Mouse (Mus musculus): ENCODE data around the gene Wars2. TPM values are rescaled to one million over a fixed set of nuclear protein-coding genes. Genes with fewer than 3 reads are reported as not detected.
A peak's percentile ranks its signal among the peaks of the same experiment; 100 is the strongest.

The Wars2 gene
- polyA plus RNA-seq, 1 experiment from 2014 or later = 5.5 TPM

DNA sequence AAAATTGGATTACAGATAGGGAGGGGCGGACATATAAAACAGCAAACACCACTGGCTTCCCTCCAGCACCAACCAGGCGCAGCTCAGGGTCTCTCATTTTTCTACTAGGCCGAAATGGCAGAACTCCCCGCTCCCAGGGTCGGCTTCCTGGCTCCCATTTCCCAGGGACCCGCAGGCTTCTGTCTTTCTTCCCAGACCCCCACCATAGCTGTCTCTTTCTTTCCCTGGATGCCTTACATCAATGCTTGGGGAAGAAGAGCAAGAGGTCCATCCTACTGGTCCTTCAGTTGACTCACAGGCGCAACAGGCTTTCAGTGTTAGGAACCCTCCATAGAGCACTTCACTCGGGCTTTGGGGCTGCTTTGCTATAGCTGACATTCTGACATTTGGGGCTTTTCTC lies 101.6 kb downstream of the Wars2 start:
- H3K27ac ChIP-seq = no peak overlapping the region
- H3K4me1 ChIP-seq = peaks cover 9% of the 10 kb centered on the region; the same call in 1 of the 2 replicates
- no peaks in the 10 kb centered on the region for H3K9me3 ChIP-seq
- peaks cover 98% of the 10 kb centered on the region for H3K27me3 ChIP-seq
- H3K4me3 ChIP-seq (replicated peaks) = no peak overlapping the region
- H3K4me2 ChIP-seq = no peak overlapping the region
- 5% methylated on average over 8 of the region's 8 CpGs for WGBS
- no peaks in the 10 kb centered on the region for H3K36me3 ChIP-seq (replicated peaks)
- no peak overlapping the region for H3K9ac ChIP-seq
- ATAC-seq (ENCODE audit: low FRiP score) = no peak

DNA sequence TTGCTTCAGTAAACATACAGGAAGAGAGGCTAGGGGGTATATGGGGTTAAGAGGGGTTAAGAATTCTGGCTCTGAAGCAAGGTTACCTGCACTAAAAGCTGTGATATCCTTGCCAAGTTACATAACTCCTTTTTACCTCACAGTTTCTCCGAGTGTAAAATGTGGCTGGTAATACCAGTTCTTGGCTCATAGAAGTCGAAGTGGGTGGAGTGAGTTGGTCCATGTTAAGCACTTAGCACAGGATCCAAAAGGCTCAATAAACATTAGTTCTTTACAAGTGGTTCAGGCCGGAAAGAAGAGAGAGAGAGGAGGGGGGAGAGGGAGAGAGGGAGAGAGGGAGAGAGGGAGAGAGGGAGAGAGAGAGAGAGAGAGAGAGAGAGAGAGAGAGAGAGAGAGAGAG lies 104.5 kb downstream of the Wars2 start:
- no peaks in the 10 kb centered on the region for H3K9me3 ChIP-seq
- H3K27ac ChIP-seq = no peak overlapping the region
- no peak overlapping the region for H3K4me3 ChIP-seq (replicated peaks)
- H3K36me3 ChIP-seq (replicated peaks) = no peaks in the 10 kb centered on the region
- H3K27me3 ChIP-seq = peaks cover 99% of the 10 kb centered on the region
- H3K9ac ChIP-seq = no peak overlapping the region
- H3K4me1 ChIP-seq = peaks cover 12% of the 10 kb centered on the region
- ATAC-seq (ENCODE audit: low FRiP score) = no peak
- H3K4me2 ChIP-seq = no peak overlapping the region
- 22% methylated on average over 3 of the region's 3 CpGs for whole genome bisulfite sequencing

DNA sequence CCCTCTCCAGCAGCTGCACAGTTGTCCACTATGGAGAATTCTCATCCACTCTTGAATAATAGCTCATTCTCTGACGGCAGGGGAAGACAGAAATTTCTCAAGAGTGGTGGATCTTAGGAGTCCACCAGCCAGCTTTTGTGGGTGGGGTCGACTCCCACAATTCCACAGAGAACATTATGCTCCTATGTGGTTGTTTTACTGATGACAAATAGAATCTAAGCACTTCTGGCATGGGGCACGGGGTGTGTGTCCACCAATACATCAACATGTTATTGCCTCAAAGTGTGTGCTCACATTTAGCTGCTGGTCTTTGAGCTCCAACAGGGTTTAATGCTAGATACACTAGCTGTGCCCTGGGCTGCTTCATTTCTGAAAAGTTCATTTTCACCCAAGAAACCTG lies 105.8 kb downstream of the Wars2 start:
- Histone ChIP-seq H3K4me2 (no peak overlapping the region), H3K4me3 (replicated peaks) (no peak overlapping the region), H3K36me3 (replicated peaks) (no peaks in the 10 kb centered on the region), H3K27ac (no peak overlapping the region), H3K9me3 (no peaks in the 10 kb centered on the region), H3K9ac (no peak overlapping the region), H3K27me3 (peaks cover 99% of the 10 kb centered on the region), H3K4me1 (peaks cover 3% of the 10 kb centered on the region)
- WGBS = 39% methylated on average over 3 of the region's 3 CpGs
- ATAC-seq (ENCODE audit: low FRiP score) = no peak

DNA sequence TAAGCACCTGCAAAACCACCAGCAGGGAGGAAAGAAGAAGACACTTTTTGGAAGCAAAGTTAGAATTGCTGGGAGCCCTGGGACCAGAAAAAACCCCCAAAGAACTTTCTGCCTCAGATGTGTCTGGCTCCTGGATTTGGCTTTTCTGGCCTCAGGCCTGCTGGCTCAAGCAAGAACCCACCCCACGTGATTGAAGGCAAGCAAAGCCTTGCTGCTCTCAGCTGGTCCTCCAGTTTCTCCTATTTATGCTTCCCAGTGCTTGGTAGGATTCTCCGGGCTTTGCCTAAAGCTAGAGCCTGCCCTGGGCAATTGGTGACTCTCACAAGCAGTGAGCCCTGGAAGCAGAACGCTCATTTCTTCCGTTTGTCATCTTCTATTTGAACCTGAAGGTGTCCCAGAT lies 106.7 kb downstream of the Wars2 start:
- no peak for ATAC-seq (ENCODE audit: low FRiP score)
- Histone ChIP-seq H3K9ac (no peak overlapping the region), H3K9me3 (no peaks in the 10 kb centered on the region), H3K27ac (no peak overlapping the region), H3K4me1 (peaks cover 3% of the 10 kb centered on the region; the same call in 1 of the 2 replicates), H3K36me3 (replicated peaks) (no peaks in the 10 kb centered on the region), H3K4me2 (no peak overlapping the region), H3K27me3 (peaks cover 100% of the 10 kb centered on the region), H3K4me3 (replicated peaks) (no peak overlapping the region)
- 4% methylated on average over 4 of the region's 4 CpGs for WGBS

DNA sequence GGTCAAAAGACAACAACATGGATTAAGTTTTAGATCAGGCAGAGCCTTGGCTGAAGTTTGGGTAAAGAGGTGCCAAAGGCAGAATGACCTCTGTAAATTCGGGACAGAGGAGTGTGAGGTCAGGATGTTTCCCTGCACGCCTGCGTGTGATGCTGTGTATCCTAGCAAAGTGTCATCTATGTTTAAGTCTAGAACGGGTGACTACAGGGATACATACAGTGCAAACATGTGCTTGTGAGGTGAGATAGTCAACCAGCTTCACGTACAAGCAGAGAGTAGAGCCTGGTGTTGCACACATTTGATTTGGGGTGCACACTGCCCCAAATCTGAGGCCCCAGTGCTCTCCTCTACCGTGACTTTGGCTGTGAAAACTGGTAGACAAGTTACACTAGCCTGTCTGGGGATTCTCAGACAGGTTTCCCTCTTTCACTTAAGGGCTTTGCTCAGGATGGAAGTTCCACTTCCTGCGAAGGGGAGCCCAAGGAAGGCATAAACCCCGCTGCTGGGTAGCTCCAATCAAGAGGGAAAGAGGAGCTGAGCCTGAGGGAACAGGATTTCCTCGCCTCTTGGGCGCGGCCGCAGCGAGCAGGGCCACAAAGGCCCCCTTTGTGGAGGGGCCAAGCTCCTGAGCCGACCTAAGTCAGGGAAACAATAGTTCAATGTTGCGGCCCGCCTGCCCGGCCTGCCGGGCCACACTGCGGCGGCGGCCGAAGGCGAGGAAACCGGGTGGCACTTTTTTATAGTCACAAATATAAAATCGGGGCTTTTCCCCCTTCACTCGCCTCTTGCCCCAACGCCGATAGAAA lies 107.3 kb downstream of the Wars2 start:
- peaks cover 99% of the 10 kb centered on the region for H3K27me3 ChIP-seq
- peaks cover 5% of the 10 kb centered on the region; the same call in 1 of the 2 replicates for H3K4me1 ChIP-seq
- under 1% methylated on average over 28 of the region's 28 CpGs for WGBS
- H3K9me3 ChIP-seq = no peaks in the 10 kb centered on the region
- no peak overlapping the region for H3K9ac ChIP-seq
- no peak overlapping the region for H3K4me2 ChIP-seq
- no peak overlapping the region for H3K4me3 ChIP-seq (replicated peaks)
- ATAC-seq (ENCODE audit: low FRiP score) = no peak
- no peak overlapping the region for H3K27ac ChIP-seq
- H3K36me3 ChIP-seq (replicated peaks) = no peaks in the 10 kb centered on the region

DNA sequence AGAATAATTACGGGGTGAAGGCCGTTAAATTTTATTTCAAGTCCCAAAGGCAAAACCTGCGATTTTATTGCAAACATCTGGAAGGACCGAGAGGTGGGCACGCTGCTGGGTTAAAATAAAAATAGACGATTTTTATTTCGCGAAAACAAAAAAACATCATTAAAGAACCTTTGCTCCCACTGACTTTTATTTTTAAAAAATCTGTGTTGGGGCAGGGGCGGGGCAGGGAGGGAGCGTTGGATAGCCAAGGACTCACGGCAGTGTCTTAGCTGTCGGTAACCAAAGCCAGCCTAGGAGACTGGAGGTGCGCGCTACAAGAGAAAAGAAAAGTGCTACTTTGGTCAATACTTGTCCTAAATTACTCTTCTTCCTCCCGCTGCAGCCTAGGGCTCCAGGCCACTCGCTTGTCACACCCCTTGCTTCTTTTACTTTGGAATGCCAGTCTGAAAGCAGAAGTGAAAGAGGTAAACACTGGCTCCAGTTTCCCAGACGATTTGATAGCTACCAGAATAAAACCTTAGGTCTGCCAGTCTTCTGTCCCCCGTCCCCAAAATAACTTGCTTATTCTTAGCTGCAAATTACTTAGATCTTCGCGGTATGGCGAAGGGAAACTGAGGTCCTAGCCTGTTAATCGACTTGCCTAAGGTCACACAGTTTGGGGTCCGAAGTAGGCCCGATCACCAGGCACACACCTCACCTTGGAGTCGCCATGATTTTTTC lies 108.1 kb downstream of the Wars2 start:
- no peak overlapping the region for H3K27ac ChIP-seq
- H3K9ac ChIP-seq = no peak overlapping the region
- H3K9me3 ChIP-seq = no peaks in the 10 kb centered on the region
- H3K4me3 ChIP-seq (replicated peaks) = no peak overlapping the region
- peaks cover 99% of the 10 kb centered on the region for H3K27me3 ChIP-seq
- no peak for ATAC-seq (ENCODE audit: low FRiP score)
- under 1% methylated on average over 25 of the region's 25 CpGs for WGBS
- peaks cover 12% of the 10 kb centered on the region for H3K4me1 ChIP-seq
- H3K36me3 ChIP-seq (replicated peaks) = no peaks in the 10 kb centered on the region
- no peak overlapping the region for H3K4me2 ChIP-seq

DNA sequence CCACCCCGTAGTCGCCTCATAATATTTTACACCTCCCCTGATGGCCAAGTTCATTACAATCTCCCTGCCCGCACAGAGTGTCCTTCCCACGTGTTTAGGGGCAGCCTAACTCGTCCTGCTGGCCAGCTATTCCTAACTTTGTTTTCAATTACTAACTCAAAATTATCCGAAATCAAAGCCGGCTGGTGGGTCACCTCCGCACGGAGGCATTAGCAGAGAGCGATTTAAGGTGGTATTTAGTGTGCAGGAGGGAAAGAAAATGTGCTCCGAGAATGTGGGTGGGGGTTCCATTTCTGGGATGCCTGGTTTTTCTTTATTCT lies 108.6 kb downstream of the Wars2 start:
- peaks cover 15% of the 10 kb centered on the region for H3K4me1 ChIP-seq
- ATAC-seq (ENCODE audit: low FRiP score) = no peak
- 2% methylated on average over 11 of the region's 11 CpGs for WGBS
- no peak overlapping the region for H3K4me2 ChIP-seq
- no peak overlapping the region for H3K27ac ChIP-seq
- H3K9me3 ChIP-seq = no peaks in the 10 kb centered on the region
- H3K27me3 ChIP-seq = peaks cover 99% of the 10 kb centered on the region
- no peak overlapping the region for H3K4me3 ChIP-seq (replicated peaks)
- H3K9ac ChIP-seq = no peak overlapping the region
- H3K36me3 ChIP-seq (replicated peaks) = no peaks in the 10 kb centered on the region

DNA sequence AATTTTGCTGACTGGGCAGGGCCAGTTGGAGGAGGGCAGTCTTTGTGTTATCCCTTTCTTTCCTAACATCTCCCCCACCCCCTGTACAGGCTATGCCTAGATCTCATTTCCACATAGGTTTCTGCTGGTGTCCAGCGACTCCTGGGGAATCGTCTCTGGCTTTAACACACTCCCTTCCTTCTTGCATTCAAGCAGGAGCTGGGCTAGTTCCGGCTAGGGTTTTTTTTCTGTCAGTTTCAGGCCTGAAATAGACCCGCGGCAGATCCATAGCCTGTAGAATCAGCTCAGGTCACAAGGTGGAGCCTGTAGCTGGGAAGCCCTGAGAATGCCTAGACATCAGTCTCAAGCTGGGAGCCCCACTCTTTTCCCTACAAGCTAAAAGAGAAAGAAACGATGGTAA lies 109.0 kb downstream of the Wars2 start:
- ATAC-seq (ENCODE audit: low FRiP score) = no peak

DNA sequence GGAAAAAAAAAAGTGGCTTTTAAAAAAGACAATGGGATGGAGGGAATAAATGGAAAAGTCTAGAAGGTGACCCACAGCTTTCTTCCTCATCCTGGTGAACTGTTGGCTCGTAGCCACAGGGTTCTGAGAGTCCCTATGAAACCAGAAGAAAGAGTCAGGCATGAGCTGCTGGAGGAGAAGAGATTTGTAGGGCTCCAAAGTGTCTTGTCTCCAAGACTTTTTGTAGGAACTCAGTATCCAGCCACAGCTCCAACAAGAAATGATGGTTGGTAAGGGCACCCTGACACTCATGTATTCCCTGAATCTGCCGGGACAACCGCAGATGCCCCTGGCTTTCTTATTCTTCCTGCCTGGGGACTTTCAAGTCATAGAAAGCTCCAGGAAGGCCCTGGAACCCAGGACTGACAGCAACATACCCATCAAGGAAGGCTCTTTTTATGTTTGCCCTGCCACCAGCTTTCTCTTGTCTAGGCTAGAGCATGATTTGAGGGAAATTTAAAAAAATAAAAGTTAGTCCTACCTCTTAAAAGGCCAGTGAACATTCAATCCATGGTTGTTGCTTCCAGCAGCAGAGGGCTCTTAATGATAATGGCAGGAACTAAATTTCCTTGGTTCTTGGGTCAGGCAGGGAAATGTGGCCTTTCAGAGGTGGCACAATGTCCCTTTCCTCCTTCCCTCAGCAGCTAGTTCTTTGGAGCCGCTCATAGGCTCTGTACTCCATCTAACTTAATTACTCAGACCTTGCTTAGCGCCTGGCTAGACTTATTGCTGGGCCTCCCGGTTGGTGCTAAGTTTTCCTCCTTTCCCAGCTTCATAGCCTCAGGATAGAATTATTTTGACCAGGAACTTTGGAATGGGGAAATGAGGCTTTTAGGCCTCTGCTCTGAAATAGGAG lies 110.7 kb downstream of the Wars2 start:
- H3K9ac ChIP-seq = no peak overlapping the region
- peaks cover 99% of the 10 kb centered on the region for H3K27me3 ChIP-seq
- 4% methylated on average over 6 of the region's 6 CpGs for WGBS
- no peak overlapping the region for H3K4me3 ChIP-seq (replicated peaks)
- no peaks in the 10 kb centered on the region for H3K36me3 ChIP-seq (replicated peaks)
- H3K4me2 ChIP-seq = no peak overlapping the region
- ATAC-seq (ENCODE audit: low FRiP score) = no peak
- no peaks in the 10 kb centered on the region for H3K9me3 ChIP-seq
- H3K4me1 ChIP-seq = peaks cover 15% of the 10 kb centered on the region
- no peak overlapping the region for H3K27ac ChIP-seq

More for the DNA sequence above, 109.0 kb downstream of the Wars2 start:
- peaks cover 15% of the 10 kb centered on the region for H3K4me1 ChIP-seq
- no peaks in the 10 kb centered on the region for H3K36me3 ChIP-seq (replicated peaks)
- H3K4me3 ChIP-seq (replicated peaks) = no peak overlapping the region
- H3K9me3 ChIP-seq = no peaks in the 10 kb centered on the region
- 0% methylated on average over 6 of the region's 6 CpGs for WGBS
- H3K27me3 ChIP-seq = peaks cover 99% of the 10 kb centered on the region
- H3K9ac ChIP-seq = no peak overlapping the region
- no peak overlapping the region for H3K4me2 ChIP-seq
- H3K27ac ChIP-seq = no peak overlapping the region

DNA sequence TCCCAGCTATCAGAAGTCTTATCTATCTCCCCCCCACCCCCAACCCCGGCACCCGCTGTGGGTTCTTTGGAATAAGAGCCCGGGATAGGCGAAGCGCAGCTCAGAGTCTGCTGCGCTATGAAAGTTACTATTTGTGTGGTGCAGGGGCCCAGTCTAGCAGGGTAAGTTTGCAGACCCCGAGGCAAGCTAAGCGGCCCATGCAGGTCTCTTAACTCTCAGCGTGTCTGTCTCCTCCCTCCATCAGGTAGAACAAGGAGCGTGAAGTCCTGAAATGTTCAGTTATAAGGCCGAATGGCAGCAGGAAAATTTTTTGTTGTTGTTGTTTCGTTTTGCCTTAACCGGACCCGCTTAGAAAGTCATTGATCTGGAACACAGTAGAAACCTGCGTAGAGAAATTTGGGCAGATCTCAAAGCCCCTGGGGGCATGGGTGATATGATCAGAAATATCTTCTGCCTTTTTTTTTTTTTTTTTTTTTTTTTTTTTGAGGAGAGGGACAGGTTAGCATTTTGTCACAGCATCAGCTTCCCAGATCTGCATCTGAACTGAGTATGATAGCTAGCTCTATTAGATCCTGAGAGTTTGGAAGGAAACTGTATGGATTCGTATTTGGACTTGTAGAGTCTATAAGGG lies 111.7 kb downstream of the Wars2 start:
- Histone ChIP-seq H3K27me3 (peaks cover 99% of the 10 kb centered on the region), H3K4me2 (peak overlapping the region; percentile 60; the same call in 1 of the 2 replicates), H3K36me3 (replicated peaks) (no peaks in the 10 kb centered on the region), H3K9me3 (no peaks in the 10 kb centered on the region), H3K4me1 (peaks cover 20% of the 10 kb centered on the region), H3K4me3 (replicated peaks) (no peak overlapping the region), H3K9ac (no peak overlapping the region), H3K27ac (no peak overlapping the region)
- ATAC-seq (ENCODE audit: low FRiP score) = no peak; the same call in 1 of the 2 replicates
- under 1% methylated on average over 16 of the region's 16 CpGs for WGBS

DNA sequence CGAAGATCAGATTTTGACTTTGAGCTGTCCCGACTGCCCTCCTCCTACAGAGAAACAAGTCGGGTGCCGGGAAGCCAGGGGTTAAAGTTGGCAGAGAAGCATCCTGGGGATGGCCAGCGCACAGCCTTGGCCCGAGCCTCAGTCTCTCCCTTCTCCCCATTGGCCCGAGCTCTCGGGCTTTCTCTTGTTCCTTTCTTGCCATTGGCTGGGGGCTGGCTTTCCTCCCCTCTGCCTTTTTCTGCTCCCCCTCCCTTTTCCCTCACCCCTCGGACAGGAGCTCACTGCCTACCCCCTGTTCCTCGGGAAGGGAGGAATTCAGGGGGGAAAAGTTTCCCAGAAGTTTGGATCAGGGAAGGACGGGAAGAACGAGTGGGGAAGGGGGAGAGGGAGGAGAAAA lies 112.2 kb downstream of the Wars2 start:
- 0% methylated on average over 12 of the region's 12 CpGs for WGBS
- Histone ChIP-seq H3K4me3 (replicated peaks) (no peak overlapping the region), H3K36me3 (replicated peaks) (no peaks in the 10 kb centered on the region), H3K9ac (no peak overlapping the region), H3K9me3 (no peaks in the 10 kb centered on the region), H3K27me3 (peaks cover 99% of the 10 kb centered on the region), H3K27ac (no peak overlapping the region), H3K4me1 (peaks cover 20% of the 10 kb centered on the region), H3K4me2 (peak overlapping the region; percentile 60; the same call in 1 of the 2 replicates)
- peak; percentile 61 for ATAC-seq (ENCODE audit: low FRiP score)
